Comparison of ENCODE assay signal across 14 mouse cellular contexts in genomic region chr2:38594874-38595273, GRCm38 (mm10).
"Had no signal": no experiment of that assay in that cellular context is flagged by ENCODE, and none has a peak within 500 bp of the region (broad histone marks: within the 10 kb centered on the region; RNA-seq: fewer than 3 reads in every experiment).

No protein-coding gene starts in this region.

- H3K9ac ChIP-seq: kidney, embryonic 15.5 days; liver, embryonic 15.5 days had no signal

- H3K4me3 ChIP-seq: kidney, embryonic 15.5 days; left cerebral cortex, adult 2 months; limb, embryonic 10.5 days; liver, embryonic 15.5 days; midbrain, embryonic 10.5 days had no signal

- DNase-seq: kidney, adult 2 months; kidney, postnatal 14 days; lung, adult 2 months; lung, postnatal 36 days; thymus, adult 2 months; thymus, postnatal 25 days had no signal

- H3K27me3 ChIP-seq: kidney, embryonic 15.5 days; liver, embryonic 15.5 days had no signal

- H3K4me2 ChIP-seq: kidney, embryonic 15.5 days; liver, embryonic 11.5 days; liver, embryonic 15.5 days had no signal

- H3K9me3 ChIP-seq: kidney, embryonic 15.5 days; limb, embryonic 10.5 days; liver, embryonic 15.5 days; midbrain, embryonic 10.5 days had no signal

- H3K4me1 ChIP-seq: limb, embryonic 10.5 days had no signal

- ATAC-seq: lung, postnatal 0 days; midbrain, embryonic 16.5 days had no signal

- H3K27ac ChIP-seq: kidney, embryonic 15.5 days; left cerebral cortex, adult 2 months; limb, embryonic 10.5 days; liver, embryonic 15.5 days; midbrain, embryonic 10.5 days had no signal
